Mouse (Mus musculus) testis, adult 2 months (tissue): ENCODE measurements around the gene Tcf12. TPM values are rescaled to one million over a fixed set of nuclear protein-coding genes. Genes with fewer than 3 reads are reported as not detected.

Source experiments
- H3K27ac ChIP-seq: fragments of 200-500 bp; 2 replicates; pipeline ENCODE4 v1.5.1; 2012; ENCODE audit warnings: low read depth, low read length; ENCODE audit not compliant: control insufficient read depth, insufficient read depth
- H3K27me3 ChIP-seq: fragments of 200-500 bp; 2 replicates; pipeline ENCODE4 v1.6.1; 2012; ENCODE audit warnings: mild to moderate bottlenecking, low read length, moderate library complexity; ENCODE audit not compliant: control insufficient read depth, insufficient read depth
- H3K36me3 ChIP-seq: fragments of 200-500 bp; 2 replicates; pipeline ENCODE4 v1.6.1; 2012; ENCODE audit warnings: mild to moderate bottlenecking, low read length; ENCODE audit not compliant: control insufficient read depth, insufficient read depth
- H3K4me1 ChIP-seq: fragments of 200-500 bp; 2 replicates; pipeline ENCODE4 v1.6.1; 2012; ENCODE audit warnings: low read length; ENCODE audit not compliant: control insufficient read depth, insufficient read depth
- H3K4me3 ChIP-seq: fragments of 200-500 bp; 2 replicates; pipeline ENCODE4 v1.5.1; 2012; ENCODE audit warnings: low read depth, mild to moderate bottlenecking, low read length, moderate library complexity, mixed read lengths; ENCODE audit not compliant: control insufficient read depth
- CTCF ChIP-seq: fragments of 200-500 bp; IDR thresholded peaks from 2 replicates; pipeline ENCODE4 v1.5.1; 2012; ENCODE audit warnings: low read depth, mild to moderate bottlenecking, inconsistent platforms, low read length, moderate library complexity; ENCODE audit not compliant: control insufficient read depth, insufficient read depth, insufficient replicate concordance
- POLR2A ChIP-seq: fragments of 200-500 bp; IDR thresholded peaks from 2 replicates; pipeline ENCODE4 v1.6.1; 2012; ENCODE audit warnings: low read depth, mild to moderate bottlenecking, inconsistent platforms, low read length, moderate library complexity; ENCODE audit not compliant: control insufficient read depth
- polyA plus RNA-seq: library from polyadenylated mRNA; depleted of rRNA; stranded (reverse); fragments of >200 nt; gene quantifications from 2 replicates; pipeline ENCODE4 v1.2.3, GENCODE M21; 2012

The Tcf12 gene
- polyA plus RNA-seq, 1 experiment: 20.0 TPM

DNA sequence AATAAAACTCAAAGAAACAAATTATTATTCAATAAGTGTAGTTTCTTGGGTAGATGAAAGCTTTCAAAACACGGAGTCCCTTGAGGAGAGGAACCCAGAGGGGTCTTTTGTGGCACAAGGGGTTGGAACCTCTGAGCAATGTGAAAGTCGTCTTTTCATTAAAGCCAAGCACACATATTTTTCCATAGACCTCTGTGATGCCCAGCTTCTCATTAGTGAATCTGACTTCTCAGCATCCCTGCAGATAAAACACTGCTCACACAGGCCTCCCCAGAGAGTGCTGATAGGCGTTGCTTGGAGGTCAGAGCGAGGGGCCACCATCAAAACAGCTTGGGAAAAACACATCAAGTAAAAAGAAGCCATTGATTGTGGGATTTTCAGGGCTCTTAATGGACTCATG lies 298.8 kb downstream of the Tcf12 start:
- H3K4me3 ChIP-seq: no peak overlapping the region
- no peaks in the 10 kb centered on the region for H3K36me3 ChIP-seq
- H3K27ac ChIP-seq: no peak overlapping the region
- no peak for TF ChIP-seq POLR2A
- TF ChIP-seq CTCF: no peak
- no peaks in the 10 kb centered on the region for H3K27me3 ChIP-seq
- peaks cover 13% of the 10 kb centered on the region for H3K4me1 ChIP-seq

DNA sequence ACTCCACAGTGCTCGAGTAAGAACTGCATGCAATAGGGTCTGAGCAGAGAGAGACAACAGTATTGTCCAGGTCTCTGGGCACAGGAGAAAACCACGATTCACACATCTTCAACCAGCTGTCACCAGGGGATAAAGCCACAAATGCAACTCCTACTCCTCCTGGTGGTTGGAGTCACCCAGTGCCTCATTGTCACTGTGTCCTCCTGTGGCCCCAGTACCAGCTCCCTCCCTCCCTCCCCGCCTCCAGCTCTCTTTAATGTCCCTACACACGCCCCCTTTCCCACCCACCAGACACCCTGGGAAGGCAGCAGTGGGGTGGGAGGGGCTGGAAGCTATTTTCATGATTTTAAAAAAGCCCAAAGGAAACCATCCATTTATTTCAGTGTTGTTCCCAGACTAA lies 299.3 kb downstream of the Tcf12 start:
- peaks cover 13% of the 10 kb centered on the region for H3K4me1 ChIP-seq
- H3K4me3 ChIP-seq: no peak overlapping the region
- no peaks in the 10 kb centered on the region for H3K36me3 ChIP-seq
- H3K27ac ChIP-seq: no peak overlapping the region
- H3K27me3 ChIP-seq: no peaks in the 10 kb centered on the region
- TF ChIP-seq CTCF (no peak), POLR2A (no peak)

- H3K27ac ChIP-seq: no peak overlapping the region
- peak overlapping the region; percentile 57 for H3K4me3 ChIP-seq
- TF ChIP-seq POLR2A: no peak
- no peaks in the 10 kb centered on the region for H3K27me3 ChIP-seq
- peaks cover 13% of the 10 kb centered on the region for H3K4me1 ChIP-seq
- H3K36me3 ChIP-seq: no peaks in the 10 kb centered on the region
Observed at GRCm38 (mm10) chr9:71811404-71811803, 300.3 kb downstream of the Tcf12 start.

DNA sequence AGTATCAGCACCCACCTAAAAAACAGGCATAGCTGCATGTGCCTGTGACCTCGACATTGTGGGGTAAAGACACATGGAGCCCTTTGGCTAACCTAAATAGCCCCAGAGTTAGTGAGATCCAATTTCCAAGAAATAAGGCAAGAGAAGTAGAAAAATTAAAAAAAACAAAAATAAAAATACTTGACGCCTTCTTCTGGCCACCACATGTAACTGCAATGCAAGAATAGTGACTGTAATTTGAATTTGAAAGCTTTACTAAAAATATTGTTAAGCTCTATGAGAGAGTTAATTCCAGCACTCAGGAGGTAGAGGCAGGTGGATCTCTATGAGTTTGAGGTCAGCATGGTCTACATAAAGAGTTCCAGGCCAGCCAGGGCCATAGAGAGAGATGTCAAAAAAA lies 300.9 kb downstream of the Tcf12 start:
- Histone ChIP-seq H3K4me3 (peak overlapping the region; percentile 0; the same call in 1 of the 2 replicates), H3K27me3 (no peaks in the 10 kb centered on the region)
- no peak for TF ChIP-seq POLR2A
- TF ChIP-seq CTCF: no peak

GRCm38 (mm10) chr9:71808640-71809254 lies 302.9 kb downstream of the Tcf12 start:
- Histone ChIP-seq H3K4me1 (peaks cover 13% of the 10 kb centered on the region), H3K4me3 (peak overlapping the region; percentile 87), H3K27me3 (no peaks in the 10 kb centered on the region), H3K27ac (no peak overlapping the region), H3K36me3 (no peaks in the 10 kb centered on the region)
- TF ChIP-seq CTCF (no peak), POLR2A (no peak)

More for the DNA sequence above, 300.9 kb downstream of the Tcf12 start:
- Histone ChIP-seq H3K27ac (no peak overlapping the region), H3K4me1 (peaks cover 13% of the 10 kb centered on the region), H3K36me3 (no peaks in the 10 kb centered on the region)

DNA sequence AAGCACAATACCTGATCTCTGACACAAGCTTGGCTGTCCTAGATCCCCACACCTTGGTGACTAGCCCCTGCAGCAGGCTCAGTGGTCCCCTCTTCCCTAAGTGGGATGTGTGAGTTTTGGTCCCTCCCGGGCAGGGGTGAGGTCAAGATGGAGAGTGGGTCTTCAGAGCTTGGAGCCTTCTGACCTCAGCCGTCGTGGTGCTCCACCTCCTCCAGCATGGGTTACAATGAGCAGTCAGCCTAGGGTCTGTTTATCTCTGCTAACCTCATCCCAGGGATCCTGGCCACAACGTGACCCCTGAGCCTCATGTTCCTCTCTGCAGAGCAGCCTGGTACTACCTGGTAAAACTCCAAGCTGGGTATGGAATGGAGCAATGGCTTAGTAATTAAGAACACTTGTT lies 303.9 kb downstream of the Tcf12 start:
- Histone ChIP-seq H3K27ac (no peak overlapping the region), H3K4me3 (peak overlapping the region; percentile 75), H3K4me1 (peaks cover 13% of the 10 kb centered on the region), H3K27me3 (no peaks in the 10 kb centered on the region), H3K36me3 (no peaks in the 10 kb centered on the region)
- TF ChIP-seq CTCF (no peak), POLR2A (no peak)

- H3K4me3 ChIP-seq: no peak overlapping the region
- H3K36me3 ChIP-seq: no peaks in the 10 kb centered on the region
- no peaks in the 10 kb centered on the region for H3K27me3 ChIP-seq
- H3K27ac ChIP-seq: no peak overlapping the region
- TF ChIP-seq CTCF (peak; percentile 41; the same call in 1 of the 2 replicates), POLR2A (no peak)
- H3K4me1 ChIP-seq: peaks cover 13% of the 10 kb centered on the region
Observed at GRCm38 (mm10) chr9:71806422-71806805, 305.3 kb downstream of the Tcf12 start.
